8 mouse cellular contexts compared by ENCODE assay signal in the genomic region with DNA sequence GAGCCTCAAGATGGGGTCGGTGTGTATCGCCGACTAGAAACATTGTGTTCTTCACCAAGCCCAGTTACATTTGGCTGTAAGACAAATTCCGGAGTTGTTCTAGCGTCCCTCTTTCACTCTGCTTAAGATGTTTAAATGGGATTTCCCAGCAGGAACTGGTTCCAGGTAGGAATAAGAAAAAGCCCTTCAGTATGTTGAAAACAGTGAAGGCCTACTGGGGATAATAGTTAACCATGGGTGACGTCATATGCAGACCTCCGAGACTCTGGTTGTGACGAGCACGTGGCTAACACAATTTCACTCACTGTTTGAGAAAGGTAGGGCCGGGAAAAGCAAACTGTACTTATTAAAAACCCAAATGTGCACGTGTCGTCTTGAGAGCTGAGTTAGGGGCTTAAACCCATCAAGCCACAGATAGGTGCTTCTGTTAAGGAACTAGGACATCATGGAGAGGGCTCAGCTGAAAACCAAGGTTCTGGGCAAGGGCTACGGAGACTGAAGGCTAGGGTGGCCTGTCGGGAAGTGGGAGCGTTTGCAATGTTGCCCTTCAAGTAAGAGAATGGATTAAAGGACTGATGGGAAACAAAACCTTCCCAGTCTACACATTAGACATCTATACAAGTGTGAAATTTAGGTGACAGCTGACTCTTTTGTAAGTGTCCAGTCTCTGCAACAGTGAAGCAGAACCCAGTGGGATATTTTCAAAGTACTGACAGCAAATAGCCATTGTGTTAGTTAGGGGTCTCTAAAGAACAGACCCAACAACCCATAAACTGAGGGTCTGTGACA. TPM values are rescaled to one million over a fixed set of nuclear protein-coding genes. Genes with fewer than 3 reads are reported as not detected.
DNase-seq lines count a peak whose midpoint lies in the region; ATAC-seq and TF ChIP-seq lines count a peak whose summit lies in the region.

No protein-coding gene starts in this region.

- 0 out of 2 replicates have a peak overlapping the region, but pooled peaks have one; percentile 49 for H3K4me3 ChIP-seq in heart, postnatal 0 days (ENCODE audit: low read depth, low read length)
- peak overlapping the region; percentile 33; the same call in 1 of the 2 replicates for H3K4me3 ChIP-seq in embryonic facial prominence, embryonic 12.5 days
- H3K4me3 ChIP-seq in forebrain, postnatal 0 days (ENCODE audit: low read depth, low read length): peak overlapping the region; percentile 53
- peak overlapping the region; percentile 60 for H3K4me3 ChIP-seq in midbrain, embryonic 10.5 days

- TF ChIP-seq CTCF in heart, postnatal 0 days (IDR thresholded peaks at IDR 0.05; ENCODE audit: low read depth): no peak
- no peak for TF ChIP-seq CTCF in forebrain, postnatal 0 days (IDR thresholded peaks at IDR 0.05; ENCODE audit: low read depth)

- H3K9me3 ChIP-seq in heart, postnatal 0 days (replicated peaks; ENCODE audit: control insufficient read depth, low read length): no peaks in the 10 kb centered on the region
- H3K9me3 ChIP-seq in embryonic facial prominence, embryonic 12.5 days: no peaks in the 10 kb centered on the region
- H3K9me3 ChIP-seq in forebrain, postnatal 0 days (ENCODE audit: low read length): no peaks in the 10 kb centered on the region
- peaks cover 6% of the 10 kb centered on the region for H3K9me3 ChIP-seq in midbrain, embryonic 10.5 days (replicated peaks)

- H3K36me3 ChIP-seq in heart, postnatal 0 days (replicated peaks; ENCODE audit: control insufficient read depth, insufficient read depth, low read length): no peaks in the 10 kb centered on the region
- H3K36me3 ChIP-seq in embryonic facial prominence, embryonic 12.5 days: no peaks in the 10 kb centered on the region
- no peaks in the 10 kb centered on the region for H3K36me3 ChIP-seq in forebrain, postnatal 0 days (ENCODE audit: insufficient read depth)
- H3K36me3 ChIP-seq in midbrain, embryonic 10.5 days: 0 out of 2 replicates have a peak, but pooled peaks cover 3% of the 10 kb centered on the region

- intact Hi-C loops in heart, postnatal 10 days (cut with DNase I): loop anchor here (10.0 kb wide), 1 partner anchor 391 kb away; no protein-coding TSS in a partner anchor
- intact Hi-C loops in left cerebral cortex, postnatal 25 days (cut with DNase I): loop anchor here (2.0 to 10.0 kb wide), 4 partner anchors 47 to 261 kb away; a partner anchor contains a TSS

- 65% methylated on average over 15 of the region's 15 CpGs for WGBS in heart, postnatal 0 days
- WGBS in embryonic facial prominence, embryonic 12.5 days: 47% methylated on average over 15 of the region's 15 CpGs
- WGBS in forebrain, postnatal 0 days: 14% methylated on average over 15 of the region's 15 CpGs
- WGBS in midbrain, embryonic 10.5 days: 29% methylated on average over 15 of the region's 15 CpGs

- no peak for DNase-seq in heart, postnatal 0 days (ENCODE audit: low spot score)
- DNase-seq in heart, postnatal 10 days: no peak
- DNase-seq in forebrain, postnatal 0 days: no peak
- peak; percentile 58 for DNase-seq in midbrain, embryonic 10.5 days (ENCODE audit: low spot score)
- no peak for DNase-seq in cerebellum, adult 11-12 months
- no peak for DNase-seq in right cerebral cortex, adult 18-20 months
- DNase-seq in left cerebral cortex, postnatal 25 days (ENCODE audit: low spot score in 2 of 2): no peak

- H3K27me3 ChIP-seq in heart, postnatal 0 days (ENCODE audit: control insufficient read depth, insufficient read depth, low read length): peaks cover 40% of the 10 kb centered on the region
- peaks cover 38% of the 10 kb centered on the region for H3K27me3 ChIP-seq in embryonic facial prominence, embryonic 12.5 days
- H3K27me3 ChIP-seq in forebrain, postnatal 0 days (ENCODE audit: insufficient read depth, low read length): no peaks in the 10 kb centered on the region
- peaks cover 47% of the 10 kb centered on the region for H3K27me3 ChIP-seq in midbrain, embryonic 10.5 days (ENCODE audit: low read depth, poor library complexity, severe bottlenecking)

- no peak for ATAC-seq in heart, postnatal 0 days (ENCODE audit: insufficient read depth, low read depth)
- no peak for ATAC-seq in embryonic facial prominence, embryonic 12.5 days (ENCODE audit: insufficient number of reproducible peaks, insufficient read depth, low FRiP score, low TSS enrichment)
- peak; percentile 14; the same call in 1 of the 2 replicates for ATAC-seq in forebrain, postnatal 0 days

- no peak overlapping the region for H3K27ac ChIP-seq in heart, postnatal 0 days (ENCODE audit: low read depth)
- H3K27ac ChIP-seq in embryonic facial prominence, embryonic 12.5 days: no peak overlapping the region
- peak overlapping the region; percentile 91 for H3K27ac ChIP-seq in forebrain, postnatal 0 days (ENCODE audit: low read depth, low read length)
- peak overlapping the region; percentile 85 for H3K27ac ChIP-seq in midbrain, embryonic 10.5 days (replicated peaks)

- peaks cover 13% of the 10 kb centered on the region for H3K4me1 ChIP-seq in heart, postnatal 0 days (ENCODE audit: control insufficient read depth, insufficient read depth)
- H3K4me1 ChIP-seq in embryonic facial prominence, embryonic 12.5 days: peaks cover 17% of the 10 kb centered on the region
- peaks cover 22% of the 10 kb centered on the region for H3K4me1 ChIP-seq in forebrain, postnatal 0 days (ENCODE audit: insufficient read depth)
- H3K4me1 ChIP-seq in midbrain, embryonic 10.5 days: peaks cover 53% of the 10 kb centered on the region

- no peak overlapping the region for H3K9ac ChIP-seq in heart, postnatal 0 days (replicated peaks; ENCODE audit: low read depth, low read length)
- H3K9ac ChIP-seq in embryonic facial prominence, embryonic 12.5 days: no peak overlapping the region
- H3K9ac ChIP-seq in forebrain, postnatal 0 days: peak overlapping the region; percentile 69

- H3K4me2 ChIP-seq in heart, postnatal 0 days (ENCODE audit: low read depth, low read length): no peak overlapping the region
- peak overlapping the region; percentile 68; the same call in 1 of the 2 replicates for H3K4me2 ChIP-seq in embryonic facial prominence, embryonic 12.5 days (replicated peaks)
- peak overlapping the region; percentile 87 for H3K4me2 ChIP-seq in forebrain, postnatal 0 days (ENCODE audit: low read depth)

- TF ChIP-seq EP300 in heart, postnatal 0 days (IDR thresholded peaks at IDR 0.05; ENCODE audit: low read depth): no peak

RNA-seq across cellular contexts. Expression of a gene that starts 0.8 kb away (rescaled TPM):
- total RNA-seq in heart, postnatal 0 days (2014; rRNA removed; ENCODE audit: low replicate concordance): 6.1 and 11.0 TPM in 2 replicates
- polyA plus RNA-seq in heart, postnatal 0 days (2015; fragmentation: Nextera tagmentation; extraction: Ambion mirVana): 4.9 and 6.0 TPM in 2 replicates
- 1 to 10 TPM; 9.1 to 9.9 TPM for total RNA-seq in heart, postnatal 10 days (2021)
- 38.2 and 39.2 TPM in 2 replicates for polyA plus RNA-seq in embryonic facial prominence, embryonic 12.5 days (2016; fragmentation: Nextera tagmentation; extraction: Ambion mirVana)
- 186 and 218 TPM in 2 replicates for total RNA-seq in forebrain, postnatal 0 days (2014; rRNA removed)
- polyA plus RNA-seq in forebrain, postnatal 0 days (2015; fragmentation: Nextera tagmentation; extraction: Ambion mirVana): 75.9 and 127 TPM in 2 replicates
- 81.7 and 116 TPM in 2 replicates for polyA plus RNA-seq in midbrain, embryonic 10.5 days (2016; fragmentation: Nextera tagmentation; extraction: Ambion mirVana)
- 100 to 1,000 TPM; 239 to 257 TPM for total RNA-seq in left cerebral cortex, postnatal 25 days (2021)

Comparison
In these comparisons a context has a peak if more than half of its experiments do, and no peak if none do; other contexts are left out.
1. H3K27ac ChIP-seq: peak in forebrain, postnatal 0 days (single experiment) and midbrain, embryonic 10.5 days (single experiment); none in heart, postnatal 0 days (single experiment) and embryonic facial prominence, embryonic 12.5 days (single experiment).
2. RNA of a gene that starts 0.8 kb away (total RNA-seq): 239 to 257 TPM in left cerebral cortex, postnatal 25 days and 186 to 218 TPM in forebrain, postnatal 0 days; 9.1 to 9.9 TPM in heart, postnatal 10 days and 6.1 to 11.0 TPM in heart, postnatal 0 days; every median in the first group is over 10 times any median in the second.
3. Peak in every context shown above with its lines, with median percentiles within 50 percentile points of each other: H3K4me3 ChIP-seq.